Mouse (Mus musculus): ENCODE measurements around the gene Elp6. TPM values are rescaled to one million over a fixed set of nuclear protein-coding genes. Genes with fewer than 3 reads are reported as not detected.

Gene Elp6
- 1 to 10 TPM; 4.2 to 4.7 TPM for total RNA-seq (2021)
- long read RNA-seq, experiment 1, transcript Elp6-205 (7 exons, 1,304 nt): major isoform, 5 of 6 reads
- long read RNA-seq, experiment 1, partial matches to known transcripts: 1 of 6 reads
- long read RNA-seq, experiment 1, other reads (novel, unspliced or antisense): 0 of 6 reads
- long read RNA-seq, experiment 2, transcript Elp6-205 (7 exons, 1,304 nt): major isoform, 8 of 8 reads
- long read RNA-seq, experiment 2, partial matches to known transcripts: 0 of 8 reads
- long read RNA-seq, experiment 2, other reads (novel, unspliced or antisense): 0 of 8 reads

GRCm38 (mm10) chr9:110304969-110305651, at the start of gene Elp6:
Gene Elp6, plus strand, starts transcription at chr9:110305173.
- peak; percentile 84 for DNase-seq

DNA sequence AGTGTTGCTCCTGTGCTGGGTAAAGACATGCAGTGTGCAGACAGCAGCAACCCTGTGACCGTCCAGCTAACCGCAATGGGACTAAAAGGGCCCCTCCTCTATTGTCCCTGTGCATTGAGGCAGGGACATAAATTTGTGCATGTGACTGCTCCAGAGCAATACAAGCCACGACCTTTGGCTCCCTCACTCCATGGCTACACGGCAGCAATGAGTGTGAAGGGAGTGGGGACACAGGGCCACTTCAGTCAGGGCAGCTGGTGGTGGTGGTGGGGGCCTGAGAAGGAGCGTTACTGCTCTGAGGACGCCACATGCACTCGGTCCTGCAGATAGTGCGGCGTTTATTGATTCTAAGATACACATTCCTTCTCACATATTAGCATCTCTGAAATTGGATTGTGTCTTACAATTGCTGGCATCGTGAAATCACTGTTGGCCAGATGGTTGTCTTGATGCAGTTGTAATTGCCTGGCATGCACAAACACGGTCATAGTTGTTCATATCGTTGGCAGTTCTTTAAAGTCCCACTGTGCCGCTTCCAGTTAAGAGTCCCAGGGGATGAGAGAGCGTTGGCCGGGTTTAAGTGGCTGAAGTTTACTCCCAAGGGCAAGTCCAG, 49.5 kb upstream of the Elp6 start:
- no peak for DNase-seq

DNA sequence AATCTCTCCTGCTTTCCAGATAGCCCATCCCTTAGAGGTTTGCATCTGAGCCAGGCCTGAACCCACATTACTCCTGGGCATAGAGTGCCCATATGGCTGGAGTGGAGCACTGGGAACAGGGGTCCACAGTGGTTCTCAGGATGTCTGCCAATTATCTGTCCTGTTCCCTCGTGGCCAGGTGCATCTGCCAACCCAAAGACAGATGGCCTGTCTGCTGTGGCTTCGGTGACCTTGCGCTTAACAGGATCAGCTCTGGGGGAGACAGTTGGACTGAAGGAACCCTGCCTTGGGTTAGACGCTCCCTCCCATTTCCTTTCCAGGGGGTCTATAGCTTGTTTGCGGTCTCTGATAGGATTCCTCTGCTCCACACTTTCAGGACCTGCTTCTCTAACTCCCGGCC, 46.3 kb upstream of the Elp6 start:
- DNase-seq: no peak

GRCm38 (mm10) chr9:110259118-110259517, 45.9 kb upstream of the Elp6 start:
- no peak for DNase-seq

- DNase-seq: no peak
These were observed 41.8 kb upstream of the Elp6 start for GRCm38 (mm10) chr9:110263181-110263580.

- DNase-seq: no peak
These were observed 40.0 kb upstream of the Elp6 start for GRCm38 (mm10) chr9:110264991-110265390.

DNA sequence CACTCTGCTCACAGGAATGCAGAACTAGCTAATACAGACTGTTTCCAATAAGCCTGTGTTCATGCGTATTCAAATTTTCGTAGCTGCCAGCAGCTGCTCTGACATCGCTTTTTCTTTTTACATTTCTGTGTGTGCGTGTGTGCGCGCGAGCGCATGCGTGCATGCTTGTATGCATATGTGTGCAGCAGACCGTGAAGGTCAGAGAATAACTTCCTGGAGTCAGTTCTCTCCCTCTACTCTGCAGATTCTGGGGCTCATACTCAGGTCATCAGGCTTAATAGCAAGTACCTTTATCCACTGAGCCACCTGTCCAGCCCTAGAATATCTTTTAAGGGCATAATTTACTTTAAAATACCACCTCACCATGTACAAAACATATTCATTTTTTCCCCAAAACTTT, 36.6 kb upstream of the Elp6 start:
- DNase-seq: no peak

- no peak for DNase-seq
These were observed 32.6 kb upstream of the Elp6 start for GRCm38 (mm10) chr9:110272330-110272729.

- no peak for DNase-seq
These were observed 31.5 kb upstream of the Elp6 start for GRCm38 (mm10) chr9:110273507-110273906.

DNA sequence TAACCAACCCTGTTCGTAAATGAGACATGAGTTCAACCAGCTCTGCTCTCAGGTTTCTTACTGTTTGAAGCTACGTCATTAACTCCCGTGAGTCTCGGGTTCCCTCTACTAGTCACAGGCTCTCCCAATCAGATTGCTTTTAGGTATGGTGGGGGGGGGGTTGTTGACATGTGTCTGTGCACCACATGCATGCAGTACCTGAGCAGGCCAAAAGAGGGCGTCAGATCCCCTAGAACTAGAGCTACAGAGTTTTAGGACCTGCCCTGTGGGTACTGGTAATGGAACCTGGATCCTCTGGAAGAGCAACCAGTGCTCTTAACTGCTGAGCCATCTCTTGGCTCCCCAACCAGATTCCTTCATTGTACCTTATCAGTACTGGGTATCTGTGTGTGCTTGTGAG, 29.1 kb upstream of the Elp6 start:
- DNase-seq: no peak

GRCm38 (mm10) chr9:110277431-110277881, 27.5 kb upstream of the Elp6 start:
- no peak for DNase-seq

- no peak for DNase-seq
These were observed 20.8 kb upstream of the Elp6 start for GRCm38 (mm10) chr9:110284075-110284697.

GRCm38 (mm10) chr9:110287321-110287924, 17.6 kb upstream of the Elp6 start:
- no peak for DNase-seq

- DNase-seq: no peak
These were observed 11.7 kb upstream of the Elp6 start for GRCm38 (mm10) chr9:110293254-110293718.

GRCm38 (mm10) chr9:110293873-110294415, 11.0 kb upstream of the Elp6 start:
- no peak for DNase-seq

DNA sequence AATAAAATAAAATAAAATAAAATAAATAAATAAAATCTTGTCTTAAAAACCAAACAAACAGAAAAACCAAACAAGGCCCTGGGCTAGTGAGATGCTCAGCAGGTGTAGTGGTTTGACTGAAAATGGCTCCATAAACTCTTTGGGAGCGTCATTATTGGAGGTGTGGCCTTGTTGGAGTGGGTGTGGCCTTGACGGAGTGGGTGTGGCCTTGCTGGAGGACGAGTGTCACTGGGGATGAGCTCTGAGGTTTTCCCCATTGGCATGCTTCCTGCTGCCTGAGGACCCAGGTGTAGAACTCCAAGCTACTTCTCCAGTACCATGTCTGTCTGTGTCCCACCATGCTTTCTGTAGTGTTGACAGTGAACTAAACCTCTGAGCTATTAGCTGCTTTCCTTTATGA, 10.2 kb upstream of the Elp6 start:
- DNase-seq: no peak

GRCm38 (mm10) chr9:110296867-110297627, 7.9 kb upstream of the Elp6 start:
- DNase-seq: peak; percentile 83

DNA sequence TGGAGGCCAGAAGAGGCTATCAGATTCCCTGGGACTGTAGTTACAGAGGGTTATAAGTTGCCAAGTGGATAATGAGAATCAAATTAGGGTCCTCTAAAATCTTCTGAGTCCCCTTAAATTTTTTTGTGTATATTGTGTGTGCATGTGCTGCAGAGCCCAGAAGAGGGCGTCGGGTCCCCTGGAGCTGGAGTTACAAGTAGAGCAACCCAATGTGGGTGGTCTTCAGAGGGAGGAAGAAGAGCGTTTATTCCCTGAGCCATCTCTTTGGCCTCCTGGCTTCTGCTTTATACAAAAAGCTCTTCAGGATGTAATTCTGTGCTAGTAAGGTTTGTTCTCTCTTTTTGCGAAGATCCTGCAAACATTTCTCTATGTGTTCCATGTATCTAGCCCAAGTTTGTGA, 457 bp upstream of the Elp6 start:
- no peak for DNase-seq

DNA sequence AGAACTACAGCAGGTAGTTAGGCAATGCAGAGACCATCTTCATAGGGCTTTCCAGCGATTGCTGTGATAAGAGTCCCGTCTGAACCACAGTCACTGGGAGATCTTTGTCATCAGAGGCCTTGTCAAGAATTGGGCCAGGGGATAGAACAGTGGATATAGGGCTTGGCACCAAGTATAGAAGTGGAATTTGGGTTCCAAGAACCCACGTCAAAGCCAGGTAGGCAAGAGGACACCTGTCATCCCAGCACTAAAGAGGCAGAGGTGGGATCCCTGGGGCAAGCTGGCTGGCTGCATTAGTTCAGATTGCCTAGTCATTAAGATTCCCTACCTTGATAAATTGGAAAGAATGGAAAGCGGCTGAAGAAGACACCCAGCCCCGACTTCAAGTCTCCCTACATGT, 1.4 kb downstream of the Elp6 start:
- no peak for DNase-seq

DNA sequence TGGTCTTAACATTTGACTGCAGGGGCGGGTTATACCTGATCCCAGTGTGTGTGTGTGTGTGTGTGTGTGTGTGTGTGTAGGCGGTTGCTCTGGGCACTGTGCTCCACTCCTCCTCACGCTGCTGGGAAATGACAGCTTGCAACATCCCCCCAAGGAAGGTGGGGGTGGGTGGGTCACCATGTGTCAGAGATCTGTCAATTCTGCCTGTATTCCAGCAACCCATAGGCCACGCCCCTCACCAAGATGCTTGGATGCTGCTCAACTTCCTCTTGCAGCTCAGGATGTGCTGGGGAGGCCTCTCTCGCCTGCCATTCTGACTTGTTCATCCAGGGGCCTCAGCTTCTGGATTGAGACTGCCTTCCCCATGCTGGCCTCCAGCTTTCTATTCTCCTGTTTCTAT, 9.7 kb downstream of the Elp6 start:
- no peak for DNase-seq

DNA sequence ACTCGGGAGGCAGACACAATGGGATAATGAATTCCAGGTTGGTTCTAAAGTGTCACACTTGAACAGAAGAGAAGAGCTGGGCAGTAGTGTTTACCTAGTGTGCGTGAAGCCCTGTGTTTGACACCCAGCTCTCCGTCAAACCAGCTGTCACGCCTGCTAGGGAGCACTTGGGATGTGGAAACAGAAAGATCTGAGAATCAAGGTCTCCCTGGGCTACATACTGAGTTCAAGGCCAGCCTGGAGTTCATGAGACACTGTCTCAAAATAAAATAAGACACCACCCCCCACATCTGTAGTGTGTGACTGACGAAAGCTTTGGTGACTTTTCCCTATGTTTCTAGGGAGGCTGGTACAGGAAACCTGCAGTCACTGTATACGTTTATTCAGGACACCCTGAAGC, 10.4 kb downstream of the Elp6 start:
- DNase-seq: no peak
